Mouse (Mus musculus) myocyte (in vitro differentiated cells): ENCODE measurements around the gene Alb. TPM values are rescaled to one million over a fixed set of nuclear protein-coding genes. Genes with fewer than 3 reads are reported as not detected.

Experiments
- H3K27me3 ChIP-seq: one replicate; pipeline ENCODE4 v1.6.1; 2011; ENCODE audit not compliant: control insufficient read depth, insufficient read depth, insufficient read length
- H3K36me3 ChIP-seq: one replicate; pipeline ENCODE4 v1.6.1; 2011; ENCODE audit not compliant: control insufficient read depth, insufficient read depth
- H3K4me2 ChIP-seq: one replicate; pipeline ENCODE4 v1.6.1; 2011; ENCODE audit warnings: low read depth, control low read depth
- H3K4me3 ChIP-seq: one replicate; pipeline ENCODE4 v1.5.1; 2011; ENCODE audit warnings: mild to moderate bottlenecking, control low read depth, moderate library complexity
- H3K79me2 ChIP-seq: one replicate; pipeline ENCODE4 v1.6.1; 2011; ENCODE audit not compliant: control insufficient read depth, insufficient read depth
- H3ac ChIP-seq: one replicate; pipeline ENCODE4 v1.6.1; 2011; ENCODE audit not compliant: control insufficient read depth, insufficient read length
- CEBPB ChIP-seq: IDR thresholded peaks from 2 replicates; pipeline ENCODE4 v1.6.1; 2011; ENCODE audit warnings: mild to moderate bottlenecking, moderate library complexity; ENCODE audit not compliant: poor library complexity, insufficient read depth, severe bottlenecking
- E2F4 ChIP-seq: IDR thresholded peaks from one replicate; pipeline ENCODE4 v1.6.1; 2011; ENCODE audit warnings: mild to moderate bottlenecking, control low read depth, moderate library complexity; ENCODE audit not compliant: insufficient read depth
- MAX ChIP-seq: IDR thresholded peaks from one replicate; pipeline ENCODE4 v1.6.1; 2011; ENCODE audit warnings: low read depth, mild to moderate bottlenecking, control low read depth
- MYOD1 ChIP-seq, 3 experiments: IDR thresholded peaks; one replicate each; pipeline ENCODE4 v1.6.1; 2011; ENCODE audit warnings: control low read depth in 2 of 3, low read depth in 2 of 3, mild to moderate bottlenecking in 2 of 3, moderate library complexity in 1 of 3; ENCODE audit not compliant: insufficient read length in 2 of 3, control insufficient read depth in 1 of 3
- MYOG ChIP-seq, 3 experiments: IDR thresholded peaks; one replicate each; pipeline ENCODE4 v1.6.1; 2011; ENCODE audit warnings: control low read depth in 2 of 3, low read depth in 2 of 3, mild to moderate bottlenecking in 2 of 3; ENCODE audit not compliant: insufficient read length in 2 of 3, control insufficient read depth in 1 of 3, insufficient read depth in 1 of 3
- POLR2A ChIP-seq: IDR thresholded peaks from one replicate; pipeline ENCODE4 v1.6.1; 2011; ENCODE audit warnings: low read depth, mild to moderate bottlenecking, control low read depth, moderate library complexity; ENCODE audit not compliant: insufficient read length
- POLR2AphosphoS2 ChIP-seq: IDR thresholded peaks from one replicate; pipeline ENCODE4 v1.6.1; 2011; ENCODE audit warnings: low read depth, control low read depth; ENCODE audit not compliant: insufficient read length
- REST ChIP-seq: IDR thresholded peaks from one replicate; pipeline ENCODE4 v1.6.1; 2011; ENCODE audit warnings: mild to moderate bottlenecking, control low read depth, moderate library complexity; ENCODE audit not compliant: insufficient read depth, insufficient read length
- SRF ChIP-seq: IDR thresholded peaks from one replicate; pipeline ENCODE4 v1.6.1; 2011; ENCODE audit warnings: low read depth; ENCODE audit not compliant: control insufficient read depth, insufficient read length
- TCF12 ChIP-seq: IDR thresholded peaks from one replicate; pipeline ENCODE4 v1.6.1; 2011; ENCODE audit warnings: mild to moderate bottlenecking, control low read depth; ENCODE audit not compliant: poor library complexity, insufficient read depth, severe bottlenecking
- TCF3 ChIP-seq: IDR thresholded peaks from one replicate; pipeline ENCODE4 v1.6.1; 2011; ENCODE audit warnings: low read depth, control low read depth; ENCODE audit not compliant: insufficient read length
- USF1 ChIP-seq: IDR thresholded peaks from one replicate; pipeline ENCODE4 v1.6.1; 2011; ENCODE audit warnings: low read depth, mild to moderate bottlenecking, control low read depth, moderate library complexity
- polyA plus RNA-seq: library from polyadenylated mRNA; unstranded; fragments of >200 nt; fragmentation: generic; extraction: Trizol; gene quantifications from one replicate; pipeline ENCODE4 v1.2.1, GENCODE M21; 2012; ENCODE audit warnings: missing spikeins

The Alb gene
- polyA plus RNA-seq, 1 experiment: not detected

DNA sequence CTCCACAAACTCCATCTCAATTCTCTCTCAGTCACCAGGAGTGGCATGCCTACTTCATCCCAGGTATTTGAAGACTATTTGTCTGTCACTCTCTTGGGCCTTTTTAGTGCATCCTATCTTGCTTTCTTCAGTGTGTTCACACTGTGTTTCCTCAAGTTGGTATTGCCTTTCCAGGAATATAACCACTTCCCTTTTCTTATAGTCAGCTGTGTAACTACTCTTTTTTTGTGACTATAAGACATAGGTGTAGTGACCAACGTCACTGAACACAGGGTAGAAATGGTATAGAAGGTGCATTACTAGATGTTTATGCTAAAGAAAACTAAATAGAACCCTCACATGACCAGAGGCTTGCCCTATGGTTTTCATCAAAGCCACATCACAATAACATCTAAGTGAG is 18.2 kb downstream of the Alb start:
- Histone ChIP-seq H3K79me2 (no peaks in the 10 kb centered on the region), H3K4me3 (no peak overlapping the region), H3K36me3 (no peaks in the 10 kb centered on the region), H3K4me2 (no peak overlapping the region), H3ac (no peak overlapping the region), H3K27me3 (no peaks in the 10 kb centered on the region)
- no peak for TF ChIP-seq CEBPB

GRCm38 (mm10) chr5:90485597-90485996 is 24.9 kb downstream of the Alb start:
- Histone ChIP-seq H3K79me2 (no peaks in the 10 kb centered on the region), H3K4me3 (no peak overlapping the region), H3K4me2 (no peak overlapping the region), H3ac (no peak overlapping the region), H3K36me3 (no peaks in the 10 kb centered on the region), H3K27me3 (peaks cover 8% of the 10 kb centered on the region)
- TF ChIP-seq SRF (no peak), E2F4 (no peak)

DNA sequence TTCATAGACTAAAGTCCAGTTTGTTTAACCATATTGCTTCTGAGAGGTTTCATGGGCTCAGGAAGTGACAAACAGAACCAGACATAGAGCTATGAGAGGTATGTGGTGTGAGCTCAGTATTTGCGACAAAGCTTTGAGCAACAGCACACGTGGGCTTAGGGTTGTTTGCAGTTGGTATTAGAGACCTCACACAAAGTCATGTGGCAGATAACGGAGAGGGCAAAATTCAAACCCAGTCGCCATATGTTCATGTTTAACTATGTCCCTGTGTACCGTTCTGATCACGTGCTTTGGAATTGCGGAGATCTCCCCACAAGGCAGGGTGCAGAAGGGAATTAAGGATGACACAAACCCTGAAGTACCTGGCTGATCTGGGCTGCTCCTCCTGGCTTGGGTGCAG is 27.6 kb downstream of the Alb start:
- Histone ChIP-seq H3K79me2 (no peaks in the 10 kb centered on the region), H3K4me3 (no peak overlapping the region), H3K27me3 (peaks cover 16% of the 10 kb centered on the region), H3K4me2 (no peak overlapping the region), H3ac (no peak overlapping the region), H3K36me3 (no peaks in the 10 kb centered on the region)
- TF ChIP-seq TCF12: no peak
- no peak for TF ChIP-seq E2F4
- TF ChIP-seq USF1: no peak
- no peak for TF ChIP-seq SRF
- TF ChIP-seq CEBPB: no peak
- no peak for TF ChIP-seq POLR2AphosphoS2
- TF ChIP-seq REST: no peak
- no peak for TF ChIP-seq POLR2A
- TF ChIP-seq TCF3: no peak
- no peak for TF ChIP-seq MYOG (IDR thresholded peaks at IDR 0.05; ENCODE audit: control insufficient read depth in 1 of 3, insufficient read depth in 1 of 3, insufficient read length in 2 of 3, low read depth in 2 of 3)
- TF ChIP-seq MAX: no peak
- TF ChIP-seq MYOD1 (IDR thresholded peaks at IDR 0.05; ENCODE audit: control insufficient read depth in 1 of 3, insufficient read length in 2 of 3, low read depth in 2 of 3): no peak

DNA sequence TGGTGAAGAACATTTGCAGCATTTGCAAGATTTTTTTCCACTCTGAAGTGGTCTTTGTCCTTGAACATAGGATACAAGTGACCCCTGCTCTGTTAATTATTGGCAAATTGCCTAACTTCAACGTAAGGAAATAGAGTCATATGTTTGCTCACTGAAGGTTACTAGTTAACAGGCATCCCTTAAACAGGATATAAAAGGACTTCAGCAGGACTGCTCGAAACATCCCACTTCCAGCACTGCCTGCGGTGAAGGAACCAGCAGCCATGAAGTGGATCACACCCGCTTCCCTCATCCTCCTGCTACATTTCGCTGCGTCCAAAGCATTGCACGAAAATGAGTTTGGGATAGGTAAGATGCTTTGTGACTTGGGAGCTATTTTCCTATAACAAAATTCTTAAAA is 29.8 kb downstream of the Alb start, which contains the start of gene Afp:
Gene Afp (plus strand): TSS at position 220 of the 400 bp plus-strand sequence.
- TF ChIP-seq MYOD1 (IDR thresholded peaks at IDR 0.05; ENCODE audit: control insufficient read depth in 1 of 3, insufficient read length in 2 of 3, low read depth in 2 of 3) (no peak), POLR2AphosphoS2 (no peak), SRF (no peak), MYOG (IDR thresholded peaks at IDR 0.05; ENCODE audit: control insufficient read depth in 1 of 3, insufficient read depth in 1 of 3, insufficient read length in 2 of 3, low read depth in 2 of 3) (no peak), E2F4 (no peak), TCF12 (no peak), USF1 (no peak), TCF3 (no peak), POLR2A (no peak), CEBPB (no peak), MAX (no peak), REST (no peak)
- Histone ChIP-seq H3K4me3 (no peak within 1 kb of the TSS), H3K27me3 (peaks cover 16% of the 10 kb centered on the region), H3K79me2 (no peaks in the 10 kb centered on the region), H3K4me2 (no peak within 1 kb of the TSS), H3K36me3 (no peaks in the 10 kb centered on the region), H3ac (no peak within 1 kb of the TSS)

- TF ChIP-seq TCF12 (no peak), SRF (no peak), POLR2A (no peak), CEBPB (no peak), MYOD1 (IDR thresholded peaks at IDR 0.05; ENCODE audit: control insufficient read depth in 1 of 3, insufficient read length in 2 of 3, low read depth in 2 of 3) (no peak), POLR2AphosphoS2 (no peak), MYOG (IDR thresholded peaks at IDR 0.05; ENCODE audit: control insufficient read depth in 1 of 3, insufficient read depth in 1 of 3, insufficient read length in 2 of 3, low read depth in 2 of 3) (no peak), REST (no peak), USF1 (no peak), E2F4 (no peak), TCF3 (no peak), MAX (no peak)
- H3ac ChIP-seq: no peak overlapping the region
- H3K27me3 ChIP-seq: peaks cover 21% of the 10 kb centered on the region
- no peaks in the 10 kb centered on the region for H3K79me2 ChIP-seq
- H3K36me3 ChIP-seq: no peaks in the 10 kb centered on the region
- no peak overlapping the region for H3K4me3 ChIP-seq
- no peak overlapping the region for H3K4me2 ChIP-seq
These were observed 31.7 kb downstream of the Alb start for GRCm38 (mm10) chr5:90492440-90492839.
